Mouse (Mus musculus): Measurements from ENCODE around the gene Arf6. TPM values are rescaled to one million over a fixed set of nuclear protein-coding genes. Genes with fewer than 3 reads are reported as not detected.

Arf6 gene
- polyA plus RNA-seq (2015; fragmentation: Nextera tagmentation; extraction: Ambion mirVana), result 20.4 and 20.7 TPM in 2 replicates

DNA sequence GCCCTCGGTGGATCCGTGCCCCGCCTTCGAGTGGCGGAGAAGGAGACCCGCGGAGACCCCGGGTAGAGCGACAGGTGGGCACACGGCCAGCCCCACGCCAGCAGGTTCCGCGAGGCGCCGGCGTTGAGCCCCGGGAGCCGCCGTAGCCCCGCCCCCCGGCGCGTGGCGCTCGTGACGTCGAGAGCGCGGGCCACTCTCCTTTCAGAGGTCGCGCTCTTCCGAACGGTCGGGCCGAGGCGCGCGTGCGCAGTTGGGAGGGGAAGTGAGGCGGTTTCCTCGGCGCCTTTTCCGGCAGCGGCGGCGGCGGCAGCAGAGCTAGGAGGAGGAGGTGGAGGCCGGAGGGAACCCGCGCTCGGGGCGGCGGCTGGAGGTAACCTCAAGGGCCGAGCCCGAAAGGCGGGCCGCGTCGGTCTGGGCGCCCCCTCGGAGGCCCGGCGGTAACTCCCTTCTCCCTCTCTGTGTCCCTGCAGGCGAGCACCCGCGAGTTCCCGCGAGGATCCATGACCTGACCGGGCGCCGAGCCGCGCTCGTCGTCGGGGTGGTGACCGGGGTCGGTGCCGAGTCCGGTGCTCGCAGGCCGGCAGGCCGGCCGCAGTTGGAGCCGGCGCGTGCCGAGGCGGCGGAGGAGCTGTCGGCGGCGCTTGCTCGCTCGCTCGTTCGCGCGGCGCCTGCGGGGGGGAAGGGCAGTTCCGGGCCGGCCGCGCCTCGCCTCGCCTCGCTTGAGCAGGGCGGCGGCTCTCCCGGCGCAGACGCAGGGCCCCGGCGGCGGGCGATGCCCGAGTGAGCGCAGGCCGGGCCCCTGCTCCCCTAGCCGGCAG lies at the start of gene Arf6, which contains the start of gene Gm9887:
Gene Arf6, plus strand, starts transcription at position 297 of the 818 bp plus-strand sequence.
Gene Gm9887, minus strand, starts transcription at position 605 of the 818 bp plus-strand sequence.
- H3K9ac ChIP-seq (ENCODE audit: low read depth, low read length), result peak within 1 kb of the TSS; percentile 98
- H3K27ac ChIP-seq (ENCODE audit: low read length), result peak within 1 kb of the TSS; percentile 91

DNA sequence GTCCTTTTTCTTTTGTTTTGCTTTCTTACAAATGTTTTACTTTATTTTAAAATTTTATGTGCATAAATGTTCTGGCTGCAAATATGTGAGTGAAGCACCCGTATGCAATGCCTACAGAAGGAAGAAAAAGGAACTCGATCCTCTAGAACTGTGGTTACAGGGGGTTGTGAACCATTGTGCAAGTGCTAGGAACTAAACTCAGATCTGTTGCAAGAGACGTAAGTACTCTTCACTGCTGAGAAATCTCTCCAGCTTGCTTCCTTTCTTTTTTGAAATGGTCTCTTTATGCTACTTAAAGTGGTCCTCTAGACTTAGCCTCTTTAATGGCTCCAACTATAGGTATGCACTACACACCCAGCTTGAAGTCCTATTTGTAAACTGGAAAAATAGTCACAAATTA lies 40.8 kb upstream of the Arf6 start:
- Histone ChIP-seq H3K36me3 (ENCODE audit: control insufficient read depth, insufficient read depth, low read length) (peaks cover 10% of the 10 kb centered on the region), H3K4me3 (ENCODE audit: low read depth, low read length) (no peak overlapping the region), H3K27me3 (ENCODE audit: control insufficient read depth, insufficient read depth, low read depth, low read length) (no peaks in the 10 kb centered on the region), H3K4me2 (ENCODE audit: low read length) (no peak overlapping the region), H3K4me1 (ENCODE audit: control insufficient read depth, insufficient read depth, low read length) (no peaks in the 10 kb centered on the region), H3K27ac (ENCODE audit: low read length) (no peak overlapping the region), H3K9ac (ENCODE audit: low read depth, low read length) (no peak overlapping the region), H3K9me3 (replicated peaks; ENCODE audit: control insufficient read depth, low read length, poor library complexity, severe bottlenecking) (no peaks in the 10 kb centered on the region)
- no peak for ATAC-seq
- 94% methylated on average over 3 of the region's 3 CpGs for WGBS

More for the DNA sequence above, at the start of gene Arf6, which contains the start of gene Gm9887:
- under 1% methylated on average over 103 of the region's 121 CpGs for WGBS
- no peaks in the 10 kb centered on the region for H3K36me3 ChIP-seq (ENCODE audit: control insufficient read depth, insufficient read depth, low read length)
- peaks cover 24% of the 10 kb centered on the region for H3K4me1 ChIP-seq (ENCODE audit: control insufficient read depth, insufficient read depth, low read length)
- H3K9me3 ChIP-seq (replicated peaks; ENCODE audit: control insufficient read depth, low read length, poor library complexity, severe bottlenecking), result no peaks in the 10 kb centered on the region
- H3K27me3 ChIP-seq (ENCODE audit: control insufficient read depth, insufficient read depth, low read depth, low read length), result no peaks in the 10 kb centered on the region
- peak within 1 kb of the TSS; percentile 91 for H3K4me2 ChIP-seq (ENCODE audit: low read length)
- ATAC-seq, result peak; percentile 93
- peak within 1 kb of the TSS; percentile 99 for H3K4me3 ChIP-seq (ENCODE audit: low read depth, low read length)

DNA sequence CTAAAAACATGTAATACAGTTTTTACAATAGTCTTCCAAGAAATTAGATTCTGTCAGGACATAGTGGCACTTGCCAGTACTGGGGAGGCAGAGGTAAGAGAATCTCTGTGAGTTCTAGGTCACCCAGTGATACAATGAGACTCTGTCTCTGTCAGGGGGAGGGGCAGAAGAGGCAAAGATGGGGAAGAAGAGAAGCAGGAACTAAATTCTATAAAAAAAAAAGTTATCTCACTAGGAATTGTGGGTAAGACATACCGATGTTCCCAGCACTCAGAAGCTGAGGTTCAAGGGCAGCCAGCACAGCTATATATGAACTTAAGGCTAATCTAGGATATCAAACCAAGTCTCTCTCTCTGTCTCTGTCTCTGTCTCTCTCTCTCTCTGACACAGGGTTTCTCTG lies 39.8 kb upstream of the Arf6 start:
- Histone ChIP-seq H3K4me1 (ENCODE audit: control insufficient read depth, insufficient read depth, low read length) (no peaks in the 10 kb centered on the region), H3K27ac (ENCODE audit: low read length) (no peak overlapping the region), H3K4me3 (ENCODE audit: low read depth, low read length) (no peak overlapping the region), H3K9me3 (replicated peaks; ENCODE audit: control insufficient read depth, low read length, poor library complexity, severe bottlenecking) (no peaks in the 10 kb centered on the region), H3K4me2 (ENCODE audit: low read length) (no peak overlapping the region), H3K36me3 (ENCODE audit: control insufficient read depth, insufficient read depth, low read length) (peaks cover 13% of the 10 kb centered on the region), H3K9ac (ENCODE audit: low read depth, low read length) (no peak overlapping the region), H3K27me3 (ENCODE audit: control insufficient read depth, insufficient read depth, low read depth, low read length) (no peaks in the 10 kb centered on the region)
- ATAC-seq, result no peak
- 100% methylated on average over 1 of the region's 1 CpGs for WGBS

DNA sequence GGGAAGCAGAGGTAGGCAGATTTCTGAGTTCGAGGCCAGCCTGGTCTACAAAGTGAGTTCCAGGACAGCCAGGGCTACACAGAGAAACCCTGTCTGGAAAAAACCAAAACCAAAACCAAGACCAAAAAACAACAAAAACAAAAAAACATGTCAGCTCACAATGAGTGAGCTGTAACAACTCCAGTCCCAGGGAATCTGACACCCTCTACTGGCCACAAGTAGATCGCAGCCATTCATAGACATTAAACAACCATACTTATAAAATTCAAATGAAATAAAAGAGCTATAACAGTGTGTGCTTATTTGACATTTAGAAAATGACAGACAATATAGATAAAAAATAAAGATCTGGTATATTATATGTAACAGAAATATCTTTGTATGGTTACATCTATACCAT lies 38.4 kb upstream of the Arf6 start:
- 84% methylated on average over 2 of the region's 2 CpGs for WGBS
- H3K27ac ChIP-seq (ENCODE audit: low read length), result no peak overlapping the region
- H3K36me3 ChIP-seq (ENCODE audit: control insufficient read depth, insufficient read depth, low read length), result peaks cover 13% of the 10 kb centered on the region
- H3K4me1 ChIP-seq (ENCODE audit: control insufficient read depth, insufficient read depth, low read length), result no peaks in the 10 kb centered on the region
- H3K4me2 ChIP-seq (ENCODE audit: low read length), result no peak overlapping the region
- no peak overlapping the region for H3K4me3 ChIP-seq (ENCODE audit: low read depth, low read length)
- H3K27me3 ChIP-seq (ENCODE audit: control insufficient read depth, insufficient read depth, low read depth, low read length), result no peaks in the 10 kb centered on the region
- no peak overlapping the region for H3K9ac ChIP-seq (ENCODE audit: low read depth, low read length)
- no peak for ATAC-seq
- H3K9me3 ChIP-seq (replicated peaks; ENCODE audit: control insufficient read depth, low read length, poor library complexity, severe bottlenecking), result no peaks in the 10 kb centered on the region

DNA sequence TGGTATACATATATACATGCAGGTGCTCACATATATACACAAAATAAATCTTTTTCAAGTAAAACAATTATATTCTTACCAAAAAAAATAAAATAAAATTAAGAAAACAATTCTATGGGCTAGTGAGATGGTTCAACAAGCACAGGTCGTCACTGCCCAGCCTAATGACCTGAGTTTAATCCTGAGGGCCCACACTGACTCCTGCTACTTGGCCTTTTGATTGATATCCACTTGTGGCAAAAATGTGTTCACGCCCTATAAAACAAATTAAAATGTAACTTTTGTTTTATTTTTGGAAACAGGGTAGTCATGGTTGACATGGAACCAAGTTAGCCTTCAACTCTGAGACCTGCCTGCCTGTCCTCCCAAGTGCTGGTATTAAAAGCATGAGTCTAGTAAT lies 22.0 kb upstream of the Arf6 start:
- 97% methylated on average over 2 of the region's 2 CpGs for WGBS
- Histone ChIP-seq H3K9me3 (replicated peaks; ENCODE audit: control insufficient read depth, low read length, poor library complexity, severe bottlenecking) (no peaks in the 10 kb centered on the region), H3K4me1 (ENCODE audit: control insufficient read depth, insufficient read depth, low read length) (no peaks in the 10 kb centered on the region), H3K27ac (ENCODE audit: low read length) (no peak overlapping the region), H3K36me3 (ENCODE audit: control insufficient read depth, insufficient read depth, low read length) (peaks cover 31% of the 10 kb centered on the region), H3K27me3 (ENCODE audit: control insufficient read depth, insufficient read depth, low read depth, low read length) (no peaks in the 10 kb centered on the region), H3K9ac (ENCODE audit: low read depth, low read length) (no peak overlapping the region), H3K4me2 (ENCODE audit: low read length) (no peak overlapping the region), H3K4me3 (ENCODE audit: low read depth, low read length) (no peak overlapping the region)
- ATAC-seq, result no peak

DNA sequence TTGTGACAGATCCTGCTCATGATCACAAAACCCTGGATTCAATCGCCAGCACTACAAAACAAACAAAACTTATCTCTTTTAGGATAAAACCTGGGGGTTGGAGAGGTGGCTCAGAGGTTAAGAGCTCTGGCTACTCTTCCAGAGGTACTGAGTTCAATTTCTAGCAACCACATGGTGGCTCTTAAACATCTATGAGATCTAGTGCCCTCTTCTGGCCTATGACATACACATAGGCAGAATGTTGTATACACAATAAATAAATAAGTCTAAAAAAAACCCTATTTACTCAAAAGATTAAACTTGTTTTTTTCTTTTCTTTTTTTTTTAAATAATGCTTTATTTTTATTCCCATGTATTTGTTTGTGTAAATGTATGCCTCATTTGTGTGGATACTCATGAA lies 20.3 kb upstream of the Arf6 start:
- Histone ChIP-seq H3K4me3 (ENCODE audit: low read depth, low read length) (no peak overlapping the region), H3K9ac (ENCODE audit: low read depth, low read length) (no peak overlapping the region), H3K9me3 (replicated peaks; ENCODE audit: control insufficient read depth, low read length, poor library complexity, severe bottlenecking) (no peaks in the 10 kb centered on the region), H3K4me2 (ENCODE audit: low read length) (no peak overlapping the region), H3K4me1 (ENCODE audit: control insufficient read depth, insufficient read depth, low read length) (peaks cover 12% of the 10 kb centered on the region), H3K27ac (ENCODE audit: low read length) (no peak overlapping the region), H3K36me3 (ENCODE audit: control insufficient read depth, insufficient read depth, low read length) (peaks cover 23% of the 10 kb centered on the region), H3K27me3 (ENCODE audit: control insufficient read depth, insufficient read depth, low read depth, low read length) (no peaks in the 10 kb centered on the region)
- no peak for ATAC-seq
- WGBS, result 96% methylated on average over 1 of the region's 1 CpGs

DNA sequence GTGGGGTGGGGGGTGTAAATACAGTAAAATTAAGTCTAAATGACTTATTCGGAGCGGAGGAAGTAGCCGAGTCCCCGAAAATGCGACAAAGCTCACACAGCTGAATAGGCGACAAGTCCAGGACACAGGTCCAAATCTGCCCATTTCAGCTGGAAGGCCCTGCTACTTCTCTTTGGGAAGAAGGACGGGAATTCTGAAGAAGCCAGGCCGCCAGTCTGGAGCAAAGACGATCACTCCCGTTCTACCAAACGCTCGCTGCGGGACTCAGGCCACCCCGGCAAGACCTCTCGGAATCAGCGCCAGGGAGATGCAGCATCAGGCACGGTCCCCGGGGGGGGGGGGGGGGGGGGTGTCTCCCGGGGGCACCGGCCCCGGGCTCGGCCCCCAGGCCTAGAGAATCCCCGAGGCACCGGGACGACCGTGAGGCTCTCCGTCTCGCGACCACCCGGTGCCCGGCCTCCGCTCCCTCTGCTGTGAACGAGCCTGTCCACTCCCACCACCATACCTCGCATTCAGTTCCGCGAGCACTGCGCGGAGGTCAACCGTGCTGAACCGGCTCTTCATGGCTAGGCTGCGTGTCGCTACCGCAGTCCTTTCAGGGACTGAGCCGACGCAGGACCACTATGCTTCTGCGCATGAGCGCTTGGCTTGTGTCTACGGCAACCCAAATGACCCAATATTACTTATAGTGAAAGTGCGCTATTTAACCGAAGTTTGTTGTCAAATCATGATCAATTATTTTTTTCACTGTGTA lies 15.2 kb upstream of the Arf6 start, which contains the start of gene Nemf:
Gene Nemf, minus strand, starts transcription at position 620 of the 754 bp plus-strand sequence.
- Histone ChIP-seq H3K9me3 (replicated peaks; ENCODE audit: control insufficient read depth, low read length, poor library complexity, severe bottlenecking) (no peaks in the 10 kb centered on the region), H3K27ac (ENCODE audit: low read length) (peak within 1 kb of the TSS; percentile 80), H3K9ac (ENCODE audit: low read depth, low read length) (peak within 1 kb of the TSS; percentile 93), H3K36me3 (ENCODE audit: control insufficient read depth, insufficient read depth, low read length) (peaks cover 9% of the 10 kb centered on the region), H3K27me3 (ENCODE audit: control insufficient read depth, insufficient read depth, low read depth, low read length) (no peaks in the 10 kb centered on the region), H3K4me3 (ENCODE audit: low read depth, low read length) (peak within 1 kb of the TSS; percentile 92), H3K4me1 (ENCODE audit: control insufficient read depth, insufficient read depth, low read length) (peaks cover 12% of the 10 kb centered on the region), H3K4me2 (ENCODE audit: low read length) (peak within 1 kb of the TSS; percentile 95)
- peak; percentile 60 for ATAC-seq
- WGBS, result under 1% methylated on average over 44 of the region's 50 CpGs

DNA sequence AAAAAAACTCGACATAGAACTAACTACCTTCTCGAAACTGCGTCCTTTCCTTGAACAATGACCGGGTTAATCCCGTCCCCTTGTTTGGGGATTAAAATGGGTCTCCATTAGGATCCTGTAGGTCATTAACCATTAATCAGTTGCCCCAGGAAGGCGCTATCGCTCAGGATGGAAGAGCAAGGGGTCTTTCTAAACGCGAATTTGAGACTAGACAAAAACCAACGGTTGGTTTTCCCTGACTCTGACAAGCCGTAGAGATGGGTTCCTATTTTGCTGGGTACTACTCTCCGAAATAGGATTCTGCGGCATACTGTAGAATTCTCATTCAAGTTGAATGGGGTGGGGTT lies 14.7 kb upstream of the Arf6 start:
- H3K4me2 ChIP-seq (ENCODE audit: low read length), result peak overlapping the region; percentile 80
- H3K4me3 ChIP-seq (ENCODE audit: low read depth, low read length), result peak overlapping the region; percentile 92
- H3K27ac ChIP-seq (ENCODE audit: low read length), result no peak overlapping the region; the same call in 1 of the 2 replicates
- H3K27me3 ChIP-seq (ENCODE audit: control insufficient read depth, insufficient read depth, low read depth, low read length), result no peaks in the 10 kb centered on the region
- 6% methylated on average over 13 of the region's 13 CpGs for WGBS
- peaks cover 5% of the 10 kb centered on the region; the same call in 1 of the 2 replicates for H3K36me3 ChIP-seq (ENCODE audit: control insufficient read depth, insufficient read depth, low read length)
- no peak for ATAC-seq
- H3K9ac ChIP-seq (ENCODE audit: low read depth, low read length), result peak overlapping the region; percentile 59
- no peaks in the 10 kb centered on the region for H3K9me3 ChIP-seq (replicated peaks; ENCODE audit: control insufficient read depth, low read length, poor library complexity, severe bottlenecking)
- H3K4me1 ChIP-seq (ENCODE audit: control insufficient read depth, insufficient read depth, low read length), result peaks cover 14% of the 10 kb centered on the region

DNA sequence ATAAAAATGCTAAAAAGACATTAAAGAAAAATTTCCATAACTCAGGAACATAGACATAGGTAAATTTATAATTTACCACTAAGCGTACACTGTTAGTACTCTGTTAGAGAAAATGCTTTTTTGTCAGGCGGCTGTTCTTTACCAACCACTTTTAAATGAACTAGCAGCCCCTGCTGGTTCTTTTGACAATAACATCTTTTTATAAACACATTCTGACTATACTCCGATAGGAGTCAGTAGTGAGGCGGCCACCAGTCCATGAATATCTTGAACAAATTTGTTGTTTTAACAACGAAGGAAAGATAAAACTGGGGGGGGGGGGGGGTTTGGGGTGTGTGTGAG lies 11.3 kb upstream of the Arf6 start:
- Histone ChIP-seq H3K9ac (ENCODE audit: low read depth, low read length) (no peak overlapping the region), H3K36me3 (ENCODE audit: control insufficient read depth, insufficient read depth, low read length) (no peaks in the 10 kb centered on the region), H3K4me3 (ENCODE audit: low read depth, low read length) (no peak overlapping the region), H3K27me3 (ENCODE audit: control insufficient read depth, insufficient read depth, low read depth, low read length) (no peaks in the 10 kb centered on the region), H3K27ac (ENCODE audit: low read length) (no peak overlapping the region), H3K4me2 (ENCODE audit: low read length) (no peak overlapping the region), H3K4me1 (ENCODE audit: control insufficient read depth, insufficient read depth, low read length) (peaks cover 12% of the 10 kb centered on the region), H3K9me3 (replicated peaks; ENCODE audit: control insufficient read depth, low read length, poor library complexity, severe bottlenecking) (no peaks in the 10 kb centered on the region)
- WGBS, result 18% methylated on average over 5 of the region's 5 CpGs
- ATAC-seq, result no peak
